18 mouse cellular contexts compared by ENCODE assay signal in the genomic region with DNA sequence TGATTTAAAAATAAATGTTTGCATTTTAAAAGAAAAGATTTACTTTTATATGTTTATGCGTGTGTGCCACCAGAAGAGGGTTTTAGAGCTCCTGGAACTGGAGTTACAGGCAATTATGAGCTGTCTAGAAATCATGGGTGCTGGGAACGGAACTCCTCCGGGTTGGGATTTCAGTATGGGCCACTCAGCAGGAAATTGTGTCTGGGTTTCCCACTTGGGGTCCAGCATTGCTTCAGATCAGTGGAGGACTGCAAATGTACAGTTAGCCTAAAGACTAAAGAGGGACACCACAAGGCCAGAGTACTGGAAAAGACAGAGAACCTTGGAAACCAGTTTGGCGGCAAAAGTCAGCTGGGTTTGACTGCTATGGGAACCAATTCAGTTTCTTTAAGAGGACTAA. TPM values are rescaled to one million over a fixed set of nuclear protein-coding genes. Genes with fewer than 3 reads are reported as not detected.
DNase-seq lines count a peak whose midpoint lies in the region; ATAC-seq lines count a peak whose summit lies in the region.
"Had no signal": no experiment of that assay in that cellular context is flagged by ENCODE, and none has a peak within 500 bp of the region (broad histone marks: within the 10 kb centered on the region; RNA-seq: fewer than 3 reads in every experiment).

No protein-coding gene starts in this region.

- H3K27me3 ChIP-seq in midbrain, embryonic 12.5 days = peaks cover 2% of the 10 kb centered on the region; the same call in 1 of the 2 replicates
- H3K27me3 ChIP-seq in midbrain, embryonic 14.5 days (ENCODE audit: control insufficient read depth, insufficient read depth, low read length) = no peaks in the 10 kb centered on the region
- H3K27me3 ChIP-seq: hindbrain, embryonic 15.5 days; neural tube, embryonic 13.5 days had no signal

- ATAC-seq in midbrain, embryonic 12.5 days (ENCODE audit: low FRiP score, low read depth) = no peak
- no peak for ATAC-seq in midbrain, embryonic 14.5 days (ENCODE audit: low FRiP score, low TSS enrichment)

- no peak overlapping the region for H3K27ac ChIP-seq in midbrain, embryonic 12.5 days (replicated peaks)
- no peak overlapping the region for H3K27ac ChIP-seq in midbrain, embryonic 14.5 days (replicated peaks; ENCODE audit: low read depth, low read length)
- H3K27ac ChIP-seq: neural tube, embryonic 13.5 days had no signal

- no peak overlapping the region for H3K4me3 ChIP-seq in midbrain, embryonic 12.5 days
- no peak overlapping the region for H3K4me3 ChIP-seq in midbrain, embryonic 14.5 days (replicated peaks; ENCODE audit: low read depth, low read length)

- peak; percentile 66 for DNase-seq in cerebellum, adult 9-11 months
- no peak for DNase-seq in cerebellum, postnatal 36 days
- DNase-seq in kidney, adult 9 months = peak; percentile 14
- no peak for DNase-seq in kidney, adult 11 months
- no peak for DNase-seq in midbrain, embryonic 14.5 days
- no peak for DNase-seq in testis, postnatal 14 days (ENCODE audit: low spot score)

- H3K36me3 ChIP-seq in midbrain, embryonic 12.5 days = peaks cover 10% of the 10 kb centered on the region
- peaks cover 14% of the 10 kb centered on the region for H3K36me3 ChIP-seq in midbrain, embryonic 14.5 days (ENCODE audit: control insufficient read depth, insufficient read depth, low read length)

- H3K4me1 ChIP-seq in midbrain, embryonic 12.5 days = peaks cover 12% of the 10 kb centered on the region
- H3K4me1 ChIP-seq in midbrain, embryonic 14.5 days (ENCODE audit: control insufficient read depth, insufficient read depth, low read length) = no peaks in the 10 kb centered on the region

- H3K9ac ChIP-seq in midbrain, embryonic 12.5 days (replicated peaks) = 0 out of 2 replicates have a peak overlapping the region, but pooled peaks have one; percentile 4
- H3K9ac ChIP-seq in midbrain, embryonic 14.5 days (replicated peaks; ENCODE audit: low read length) = no peak overlapping the region

- H3K9me3 ChIP-seq in midbrain, embryonic 12.5 days = no peaks in the 10 kb centered on the region
- no peaks in the 10 kb centered on the region for H3K9me3 ChIP-seq in midbrain, embryonic 14.5 days (ENCODE audit: control insufficient read depth, low read length)
- H3K9me3 ChIP-seq: hindbrain, embryonic 10.5 days; hindbrain, embryonic 15.5 days; neural tube, embryonic 13.5 days had no signal

- no peak overlapping the region for H3K4me2 ChIP-seq in midbrain, embryonic 12.5 days (replicated peaks)
- no peak overlapping the region for H3K4me2 ChIP-seq in midbrain, embryonic 14.5 days (ENCODE audit: low read length)

- WGBS in midbrain, embryonic 12.5 days = 85% methylated on average over 4 of the region's 4 CpGs
- 86% methylated on average over 4 of the region's 4 CpGs for WGBS in midbrain, embryonic 14.5 days

RNA-seq across cellular contexts. Expression of a gene that starts 0.7 kb away (rescaled TPM):
- 111 and 118 TPM in 2 replicates for polyA plus RNA-seq in midbrain, embryonic 12.5 days (2016; fragmentation: Nextera tagmentation; extraction: Ambion mirVana)
- 234 and 311 TPM in 2 replicates for polyA plus RNA-seq in midbrain, embryonic 14.5 days (2014; fragmentation: Nextera tagmentation; extraction: Ambion mirVana)

RNA-seq across cellular contexts. Expression of a gene that starts 28.9 kb away (rescaled TPM):
- 3.6 and 5.9 TPM in 2 replicates for polyA plus RNA-seq in midbrain, embryonic 12.5 days (2016; fragmentation: Nextera tagmentation; extraction: Ambion mirVana)
- 5.0 and 6.1 TPM in 2 replicates for polyA plus RNA-seq in midbrain, embryonic 14.5 days (2014; fragmentation: Nextera tagmentation; extraction: Ambion mirVana)
- polyA plus RNA-seq: embryonic facial prominence, embryonic 14.5 days; erythroblast, embryonic 14.5 days; heart, embryonic 11.5 days; inflammation-experienced regulatory T-cells, adult 6 months; kidney, adult 2 months; large intestine, adult 2 months; lung, adult 2 months; thymus, postnatal 0 days had no signal

RNA-seq across cellular contexts. Expression of a gene that starts 32.5 kb away (rescaled TPM):
- polyA plus RNA-seq in midbrain, embryonic 12.5 days (2016; fragmentation: Nextera tagmentation; extraction: Ambion mirVana) = 77.8 and 86.3 TPM in 2 replicates
- polyA plus RNA-seq in midbrain, embryonic 14.5 days (2014; fragmentation: Nextera tagmentation; extraction: Ambion mirVana) = 284 and 337 TPM in 2 replicates

Comparison
In these comparisons a context has a peak if more than half of its experiments do, and no peak if none do; other contexts are left out.
1. DNase-seq: peak in cerebellum, adult 9-11 months (single experiment) and kidney, adult 9 months (single experiment); none in cerebellum, postnatal 36 days (0 of 2), kidney, adult 11 months (single experiment), midbrain, embryonic 14.5 days (single experiment) and testis, postnatal 14 days (single experiment).